Mouse (Mus musculus) heart, embryonic 16.5 days (tissue): Measurements from ENCODE around the gene Nrgn. TPM values are rescaled to one million over a fixed set of nuclear protein-coding genes. Genes with fewer than 3 reads are reported as not detected.

Experiments used
- ATAC-seq: fragments of 200-750 bp; cut with Nextera tagmentation; replicated peaks from 2 replicates; pipeline ENCODE4 v1.8.0; 2017; ENCODE audit warnings: moderate number of reproducible peaks; ENCODE audit not compliant: insufficient read depth, low FRiP score; ENCODE audit errors: extremely low read depth
- H3K27ac ChIP-seq: fragments of 300-500 bp; sonication (generic); 2 replicates; pipeline ENCODE4 v1.5.1; 2014; ENCODE audit warnings: mild to moderate bottlenecking, low read length, control low read depth, moderate library complexity
- H3K27me3 ChIP-seq: fragments of 300-500 bp; sonication (generic); 2 replicates; pipeline ENCODE4 v1.6.1; 2014; ENCODE audit warnings: low read length, mixed read lengths; ENCODE audit not compliant: control insufficient read depth, insufficient read depth
- H3K36me3 ChIP-seq: fragments of 300-500 bp; sonication (generic); 2 replicates; pipeline ENCODE4 v1.6.1; 2014; ENCODE audit not compliant: control insufficient read depth, insufficient read depth
- H3K4me1 ChIP-seq: fragments of 300-500 bp; sonication (generic); 2 replicates; pipeline ENCODE4 v1.6.1; 2014; ENCODE audit warnings: low read length, mixed read lengths; ENCODE audit not compliant: control insufficient read depth, insufficient read depth
- H3K4me2 ChIP-seq: fragments of 300-500 bp; sonication (generic); 2 replicates; pipeline ENCODE4 v1.6.1; 2014; ENCODE audit warnings: low read depth, mild to moderate bottlenecking, control low read depth, low read length
- H3K4me3 ChIP-seq: fragments of 300-500 bp; sonication (generic); 2 replicates; pipeline ENCODE4 v1.5.1; 2014; ENCODE audit warnings: mild to moderate bottlenecking, control low read depth, low read length
- H3K9ac ChIP-seq: fragments of 300-500 bp; sonication (generic); 2 replicates; pipeline ENCODE4 v1.6.1; 2014; ENCODE audit warnings: low read length, control low read depth
- H3K9me3 ChIP-seq: fragments of 300-500 bp; sonication (generic); replicated peaks from 2 replicates; pipeline ENCODE4 v1.6.1; 2016; ENCODE audit warnings: low read length; ENCODE audit not compliant: control insufficient read depth
- WGBS: fragments of 180-500 bp; shearing (Covaris S2); extraction: QIAGEN DNeasy Blood & Tissue Kit; methylation state at CpG from one replicate; pipeline ENCODE4 v1.1.7; 2014; 5-methylcytosine and 5-hydroxymethylcytosine counted together
- polyA plus RNA-seq: library from polyadenylated mRNA; unstranded; fragments of >200 nt; fragmentation: Nextera tagmentation; extraction: Ambion mirVana; gene quantifications from 2 replicates; pipeline ENCODE4 v1.2.1, GENCODE M21; 2015

Nrgn gene
- polyA plus RNA-seq, result 3.4 and 4.3 TPM in 2 replicates

GRCm38 (mm10) chr9:37552536-37553293 is at the start of gene Nrgn:
Nrgn (minus strand) TSS chr9:37552904.
- Histone ChIP-seq H3K27me3 (peaks cover 45% of the 10 kb centered on the region), H3K4me1 (peaks cover 18% of the 10 kb centered on the region), H3K4me3 (peak within 1 kb of the TSS; percentile 54), H3K4me2 (peak within 1 kb of the TSS; percentile 95), H3K9me3 (no peaks in the 10 kb centered on the region), H3K9ac (peak within 1 kb of the TSS; percentile 63), H3K36me3 (no peaks in the 10 kb centered on the region), H3K27ac (no peak within 1 kb of the TSS)
- 3% methylated on average over 31 of the region's 31 CpGs for WGBS
- peak; percentile 84 for ATAC-seq

DNA sequence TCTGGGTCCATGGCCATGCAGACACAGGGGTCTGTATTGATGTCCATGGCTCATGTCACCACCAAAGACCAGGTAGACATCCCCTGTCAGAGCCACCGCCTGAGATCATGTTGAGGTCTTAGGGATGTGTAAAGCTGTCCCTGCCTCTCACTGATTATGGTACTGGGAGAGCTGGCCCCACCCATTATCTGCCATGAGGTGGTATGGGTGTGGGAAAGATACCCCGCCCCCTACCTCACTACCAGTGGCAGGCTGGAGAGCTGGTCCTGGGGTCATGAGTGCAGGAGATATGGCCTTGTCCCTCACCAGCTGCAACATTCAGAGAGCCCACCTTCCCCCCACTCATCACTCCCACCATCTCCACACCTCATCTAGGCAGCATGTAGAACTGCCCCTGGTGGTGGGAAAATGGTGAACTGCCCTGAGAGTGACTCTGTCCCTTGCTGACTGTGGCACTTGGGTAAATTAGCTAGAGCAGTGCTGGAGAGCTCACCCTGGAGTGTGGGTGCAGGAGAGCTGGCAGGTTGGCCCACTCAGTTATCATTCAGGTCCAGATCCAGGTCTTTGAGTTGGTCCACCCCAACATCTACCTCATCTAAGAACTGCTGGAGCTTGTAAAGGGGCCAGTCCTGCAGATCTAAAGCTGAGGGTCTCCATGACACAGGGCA is 48.0 kb upstream of the Nrgn start:
- no peak overlapping the region for H3K4me3 ChIP-seq
- H3K36me3 ChIP-seq, result no peaks in the 10 kb centered on the region
- H3K9ac ChIP-seq, result no peak overlapping the region
- no peak for ATAC-seq
- WGBS, result 82% methylated on average over 2 of the region's 2 CpGs
- no peak overlapping the region for H3K27ac ChIP-seq
- no peaks in the 10 kb centered on the region for H3K9me3 ChIP-seq
- no peaks in the 10 kb centered on the region for H3K27me3 ChIP-seq
- H3K4me1 ChIP-seq, result no peaks in the 10 kb centered on the region
- no peak overlapping the region for H3K4me2 ChIP-seq

DNA sequence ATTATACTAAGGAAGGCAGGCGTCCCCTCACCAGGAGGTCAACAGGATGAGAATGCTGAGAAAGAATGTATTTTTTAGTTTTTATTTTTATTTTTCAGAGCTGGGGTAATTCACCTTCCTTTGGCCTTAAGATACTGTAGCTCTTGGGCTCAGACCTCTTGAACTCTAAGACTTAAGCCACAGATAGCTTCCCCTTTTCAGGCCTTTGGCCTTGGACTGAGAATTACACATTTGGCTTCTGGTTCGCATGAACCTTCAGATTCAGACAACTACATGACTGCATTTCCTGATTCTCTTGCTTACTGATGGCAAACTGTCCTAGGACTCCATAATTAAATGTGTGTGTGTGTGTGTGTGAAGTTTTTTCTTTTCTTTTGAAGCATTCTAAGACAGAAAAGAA is 45.9 kb upstream of the Nrgn start:
- no peak overlapping the region for H3K4me2 ChIP-seq
- no peak for ATAC-seq
- no peaks in the 10 kb centered on the region for H3K27me3 ChIP-seq
- H3K4me3 ChIP-seq, result no peak overlapping the region
- no peaks in the 10 kb centered on the region for H3K36me3 ChIP-seq
- H3K27ac ChIP-seq, result no peak overlapping the region
- no peaks in the 10 kb centered on the region for H3K9me3 ChIP-seq
- 92% methylated on average over 2 of the region's 2 CpGs for whole genome bisulfite sequencing
- H3K9ac ChIP-seq, result no peak overlapping the region
- no peaks in the 10 kb centered on the region for H3K4me1 ChIP-seq

- 53% methylated on average over 1 of the region's 1 CpGs for WGBS
- no peaks in the 10 kb centered on the region for H3K36me3 ChIP-seq
- ATAC-seq, result no peak
Measured at GRCm38 (mm10) chr9:37595570-37595969, 42.9 kb upstream of the Nrgn start.

DNA sequence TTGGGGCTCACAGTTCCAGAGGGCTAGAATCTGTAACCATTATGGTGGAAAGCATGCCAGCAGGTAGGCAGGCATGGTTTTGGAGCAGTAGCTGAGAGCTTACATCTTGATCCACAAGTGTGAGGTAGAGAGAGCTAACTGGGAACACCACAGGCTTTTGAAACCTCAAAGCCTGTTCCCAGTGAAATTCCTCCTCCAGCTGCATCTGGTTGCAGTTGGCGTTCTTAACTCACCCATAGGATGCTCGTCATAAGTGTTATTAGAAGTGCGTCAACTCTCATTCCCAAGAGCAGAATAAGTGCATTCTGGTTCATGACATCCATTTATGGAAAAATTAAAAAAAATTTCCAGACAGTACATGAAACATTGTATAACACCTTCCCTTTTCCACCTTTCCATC is 41.0 kb upstream of the Nrgn start:
- Histone ChIP-seq H3K27me3 (no peaks in the 10 kb centered on the region), H3K27ac (no peak overlapping the region), H3K4me2 (no peak overlapping the region), H3K4me3 (no peak overlapping the region), H3K9me3 (0 out of 2 replicates have a peak, but pooled peaks cover 2% of the 10 kb centered on the region), H3K9ac (no peak overlapping the region), H3K4me1 (no peaks in the 10 kb centered on the region), H3K36me3 (no peaks in the 10 kb centered on the region)
- WGBS, result 79% methylated on average over 3 of the region's 3 CpGs
- ATAC-seq, result no peak

More at GRCm38 (mm10) chr9:37595570-37595969, 42.9 kb upstream of the Nrgn start:
- Histone ChIP-seq H3K4me1 (no peaks in the 10 kb centered on the region), H3K9ac (no peak overlapping the region), H3K27me3 (no peaks in the 10 kb centered on the region), H3K4me3 (no peak overlapping the region), H3K4me2 (no peak overlapping the region), H3K27ac (no peak overlapping the region), H3K9me3 (0 out of 2 replicates have a peak, but pooled peaks cover 2% of the 10 kb centered on the region)

DNA sequence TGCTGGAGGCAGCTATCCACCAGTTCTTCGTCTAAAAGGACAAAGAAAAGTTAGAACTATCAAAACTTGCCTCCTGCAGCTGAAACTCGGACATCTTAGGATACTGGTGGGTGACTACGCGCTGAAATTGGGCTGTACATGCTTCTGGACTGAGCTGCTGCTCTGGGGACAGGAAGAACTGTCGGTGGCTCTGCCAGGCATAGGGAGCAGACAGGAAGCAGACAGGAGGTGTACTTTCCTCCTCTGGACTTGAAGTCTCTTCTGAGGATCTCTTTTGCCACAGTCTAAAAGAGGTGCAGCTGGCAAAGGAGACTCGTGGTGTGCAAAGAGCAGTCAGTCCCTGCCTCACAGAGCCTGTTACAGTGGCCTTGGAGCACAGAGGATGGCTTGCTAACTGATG is 39.9 kb upstream of the Nrgn start:
- 37% methylated on average over 6 of the region's 6 CpGs for WGBS
- no peak for ATAC-seq
- H3K9me3 ChIP-seq, result 0 out of 2 replicates have a peak, but pooled peaks cover 6% of the 10 kb centered on the region
- no peak overlapping the region for H3K4me3 ChIP-seq
- no peak overlapping the region for H3K4me2 ChIP-seq
- H3K36me3 ChIP-seq, result no peaks in the 10 kb centered on the region
- H3K27ac ChIP-seq, result no peak overlapping the region
- H3K4me1 ChIP-seq, result no peaks in the 10 kb centered on the region
- H3K9ac ChIP-seq, result no peak overlapping the region
- H3K27me3 ChIP-seq, result no peaks in the 10 kb centered on the region

- H3K9ac ChIP-seq, result no peak overlapping the region
- H3K4me3 ChIP-seq, result no peak overlapping the region
- no peak overlapping the region for H3K27ac ChIP-seq
- H3K27me3 ChIP-seq, result no peaks in the 10 kb centered on the region
- no peak for ATAC-seq
- no peaks in the 10 kb centered on the region for H3K4me1 ChIP-seq
- 0 out of 2 replicates have a peak, but pooled peaks cover 6% of the 10 kb centered on the region for H3K9me3 ChIP-seq
- WGBS, result 73% methylated on average over 2 of the region's 2 CpGs
- no peak overlapping the region for H3K4me2 ChIP-seq
- H3K36me3 ChIP-seq, result no peaks in the 10 kb centered on the region
Measured at GRCm38 (mm10) chr9:37592025-37592424, 39.3 kb upstream of the Nrgn start.

DNA sequence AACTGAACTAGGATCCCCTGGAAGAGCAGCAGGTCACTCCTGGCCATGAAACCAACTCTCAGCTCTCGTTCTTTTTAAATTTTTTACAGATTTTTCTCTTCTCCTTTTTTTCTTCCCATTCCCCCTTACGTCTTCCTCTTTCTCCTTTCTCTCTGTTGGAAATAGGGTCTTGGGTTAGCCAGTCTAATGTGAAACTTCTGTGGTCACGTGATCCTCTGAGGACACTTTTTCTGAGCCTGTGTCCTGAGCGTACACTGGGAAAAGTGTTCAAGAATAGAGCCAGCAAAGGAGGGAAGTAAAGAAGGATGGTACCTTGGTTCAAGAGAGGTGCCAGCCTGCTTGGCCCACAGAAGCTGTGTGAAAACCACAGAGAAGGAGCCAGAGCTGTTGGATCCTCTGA is 37.7 kb upstream of the Nrgn start:
- Histone ChIP-seq H3K36me3 (no peaks in the 10 kb centered on the region), H3K4me3 (no peak overlapping the region), H3K4me2 (no peak overlapping the region), H3K9ac (no peak overlapping the region), H3K9me3 (0 out of 2 replicates have a peak, but pooled peaks cover 6% of the 10 kb centered on the region), H3K27ac (no peak overlapping the region), H3K27me3 (no peaks in the 10 kb centered on the region), H3K4me1 (no peaks in the 10 kb centered on the region)
- 79% methylated on average over 4 of the region's 4 CpGs for WGBS
- ATAC-seq, result no peak

DNA sequence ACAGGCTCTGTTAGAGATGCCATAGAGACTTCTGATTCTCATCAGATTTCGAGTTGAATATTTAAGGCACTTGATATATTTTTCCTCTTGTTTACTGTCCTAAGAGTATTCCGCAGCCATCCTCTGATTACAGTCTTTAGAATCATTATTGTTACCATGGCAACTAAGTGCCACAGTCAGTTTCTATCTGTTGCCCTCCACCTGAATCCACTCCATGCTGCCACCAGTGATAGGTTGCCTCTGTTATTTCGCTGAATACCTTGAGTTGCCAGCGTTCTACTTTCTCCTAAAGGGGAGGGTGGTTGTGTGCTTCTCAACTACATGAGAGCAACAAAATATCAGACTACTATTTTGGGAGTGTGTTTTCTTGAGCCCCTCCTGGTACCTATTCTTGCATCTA is 34.0 kb upstream of the Nrgn start:
- ATAC-seq, result no peak
- Histone ChIP-seq H3K36me3 (no peaks in the 10 kb centered on the region), H3K9ac (no peak overlapping the region), H3K9me3 (0 out of 2 replicates have a peak, but pooled peaks cover 6% of the 10 kb centered on the region), H3K4me1 (no peaks in the 10 kb centered on the region), H3K4me2 (no peak overlapping the region), H3K27me3 (no peaks in the 10 kb centered on the region), H3K4me3 (no peak overlapping the region), H3K27ac (no peak overlapping the region)
- 77% methylated on average over 4 of the region's 4 CpGs for WGBS
